Mouse (Mus musculus) urinary bladder, postnatal 14 days (tissue): ENCODE measurements around the gene Apoa1.
A peak's percentile ranks its signal among the peaks of the same experiment; 100 is the strongest.

Source experiments
- DNase-seq: peaks from one replicate; pipeline ENCODE4 v3.0.0; 2021; ENCODE audit warnings: low spot score

Apoa1 gene

GRCm38 (mm10) chr9:46257546-46257945 lies 29.2 kb downstream of the Apoa1 start:
- DNase-seq, result no peak

- no peak for DNase-seq
Measured at GRCm38 (mm10) chr9:46259111-46259510, 30.7 kb downstream of the Apoa1 start.

GRCm38 (mm10) chr9:46261131-46261530 lies 32.8 kb downstream of the Apoa1 start:
- DNase-seq, result no peak

- no peak for DNase-seq
Measured at GRCm38 (mm10) chr9:46268343-46268873, 40.0 kb downstream of the Apoa1 start, which contains the start of gene Apoa5. Apoa5 (plus strand) TSS chr9:46268633.

GRCm38 (mm10) chr9:46269125-46269524 lies 40.7 kb downstream of the Apoa1 start:
- no peak for DNase-seq

- DNase-seq, result no peak
Measured at GRCm38 (mm10) chr9:46270782-46271181, 42.4 kb downstream of the Apoa1 start.

GRCm38 (mm10) chr9:46272070-46272469 lies 43.7 kb downstream of the Apoa1 start:
- no peak for DNase-seq

GRCm38 (mm10) chr9:46272677-46273454 lies 44.5 kb downstream of the Apoa1 start, which contains the start of gene Zpr1:
Zpr1 (plus strand) TSS chr9:46273064.
- DNase-seq, result peak; percentile 88

- no peak for DNase-seq
Measured at GRCm38 (mm10) chr9:46274494-46274893, 46.1 kb downstream of the Apoa1 start.
